Mouse (Mus musculus): Measurements from ENCODE around the gene Cflar.

The Cflar gene

GRCm38 (mm10) chr1:58712076-58713061 lies 1.1 kb downstream of the Cflar start:
- DNase-seq = no peak

GRCm38 (mm10) chr1:58713081-58713892 lies 2.0 kb downstream of the Cflar start:
- DNase-seq = peak in 1 of 2 experiments; percentile 60

GRCm38 (mm10) chr1:58713893-58714231 lies 2.6 kb downstream of the Cflar start:
- no peak for DNase-seq

- DNase-seq = no peak
Observed at GRCm38 (mm10) chr1:58714361-58714760, 3.1 kb downstream of the Cflar start.

GRCm38 (mm10) chr1:58715536-58715935 lies 4.2 kb downstream of the Cflar start:
- DNase-seq = no peak

GRCm38 (mm10) chr1:58716162-58716882 lies 5.0 kb downstream of the Cflar start:
- DNase-seq = no peak

GRCm38 (mm10) chr1:58716883-58717220 lies 5.5 kb downstream of the Cflar start:
- no peak for DNase-seq

- no peak for DNase-seq
Observed at GRCm38 (mm10) chr1:58717589-58718270, 6.4 kb downstream of the Cflar start.

GRCm38 (mm10) chr1:58719356-58719945 lies 8.1 kb downstream of the Cflar start:
- no peak for DNase-seq

- DNase-seq = no peak
Observed at GRCm38 (mm10) chr1:58720090-58720489, 8.8 kb downstream of the Cflar start.

- DNase-seq = peak in 1 of 2 experiments; percentile 73
Observed at GRCm38 (mm10) chr1:58720988-58721387, 9.7 kb downstream of the Cflar start.

GRCm38 (mm10) chr1:58722115-58722938 lies 11.0 kb downstream of the Cflar start:
- DNase-seq = no peak

GRCm38 (mm10) chr1:58723062-58723808 lies 11.9 kb downstream of the Cflar start:
- DNase-seq = no peak

- DNase-seq = no peak
Observed at GRCm38 (mm10) chr1:58723809-58724405, 12.6 kb downstream of the Cflar start.

GRCm38 (mm10) chr1:58724533-58724932 lies 13.2 kb downstream of the Cflar start:
- DNase-seq = no peak

- DNase-seq = no peak
Observed at GRCm38 (mm10) chr1:58725095-58725494, 13.8 kb downstream of the Cflar start.

GRCm38 (mm10) chr1:58725767-58726166 lies 14.5 kb downstream of the Cflar start:
- DNase-seq = no peak

GRCm38 (mm10) chr1:58727019-58727746 lies 15.9 kb downstream of the Cflar start:
- DNase-seq = no peak
